Mouse (Mus musculus) MEL (cell line): ENCODE measurements at regions not wholly inside any gene's neighbourhood (a gene's known extent, or its start where the extent isn't known, plus 50 kb on each side); places are given as distances from the start of the nearest gene placed in this dataset.

Experiments used
- DNase-seq: peaks from one replicate; pipeline ENCODE4 v3.0.0; 2011; ENCODE audit warnings: low read depth, low spot score
- H3K27ac ChIP-seq: 2 replicates; pipeline ENCODE4 v1.5.1; 2012; ENCODE audit warnings: low read depth, mild to moderate bottlenecking, control low read depth, low read length, moderate library complexity; ENCODE audit not compliant: control insufficient read depth
- H3K27me3 ChIP-seq, 2 experiments: fragments of 150-350 bp in 1 of 2; sonication (generic) in 1 of 2; 2 replicates each; pipeline ENCODE4 v1.6.1; 2012; ENCODE audit warnings: low read length in 2 of 2, mild to moderate bottlenecking in 2 of 2, improper control_type of control experiment in 1 of 2, moderate library complexity in 1 of 2; ENCODE audit not compliant: insufficient read depth in 2 of 2, control insufficient read depth in 1 of 2
- H3K36me3 ChIP-seq, 2 experiments: 2 replicates each; pipeline ENCODE4 v1.6.1; 2012 to 2014; ENCODE audit warnings: low read length in 2 of 2, improper control_type of control experiment in 1 of 2, inconsistent platforms in 1 of 2, mild to moderate bottlenecking in 1 of 2; ENCODE audit not compliant: insufficient read depth in 2 of 2, control insufficient read depth in 1 of 2
- H3K4me1 ChIP-seq, 2 experiments: fragments of 150-350 bp in 1 of 2; sonication (generic) in 1 of 2; 2 replicates each; pipeline ENCODE4 v1.6.1; 2012; ENCODE audit warnings: low read length in 2 of 2, improper control_type of control experiment in 1 of 2, mild to moderate bottlenecking in 1 of 2; ENCODE audit not compliant: insufficient read depth in 2 of 2, control insufficient read depth in 1 of 2
- H3K4me3 ChIP-seq, 2 experiments: fragments of 150-350 bp in 1 of 2; sonication (generic) in 1 of 2; 2 replicates each; pipeline ENCODE4 v1.5.1; 2012; ENCODE audit warnings: low read depth in 2 of 2, low read length in 2 of 2, mild to moderate bottlenecking in 2 of 2, moderate library complexity in 2 of 2, control low read depth in 1 of 2, improper control_type of control experiment in 1 of 2; ENCODE audit not compliant: control insufficient read depth in 1 of 2, insufficient read depth in 1 of 2
- H3K79me2 ChIP-seq: 2 replicates; pipeline ENCODE4 v1.6.1; 2012; ENCODE audit warnings: mild to moderate bottlenecking, low read length, moderate library complexity; ENCODE audit not compliant: control insufficient read depth, poor library complexity, insufficient read depth
- H3K9ac ChIP-seq: 2 replicates; pipeline ENCODE4 v1.6.1; 2012; ENCODE audit warnings: low read depth, mild to moderate bottlenecking, control low read depth, low read length, moderate library complexity; ENCODE audit not compliant: control insufficient read depth, poor library complexity, severe bottlenecking
- H3K9me3 ChIP-seq: fragments of 150-350 bp; sonication (generic); replicated peaks from 2 replicates; pipeline ENCODE4 v1.6.1; 2012; ENCODE audit warnings: mild to moderate bottlenecking, low read length, improper control_type of control experiment, moderate library complexity; ENCODE audit not compliant: insufficient read depth
- EP300 ChIP-seq, 2 experiments: IDR thresholded peaks; 2 replicates each; pipeline ENCODE4 v1.6.1; 2011; ENCODE audit warnings: improper control_type of control experiment in 2 of 2, low read length in 2 of 2, low read depth in 1 of 2, mild to moderate bottlenecking in 1 of 2
- ETS1 ChIP-seq: IDR thresholded peaks from 2 replicates; pipeline ENCODE4 v1.6.1; 2012; ENCODE audit warnings: low read depth, mild to moderate bottlenecking, inconsistent platforms, low read length, improper control_type of control experiment, moderate library complexity
- GABPA ChIP-seq: IDR thresholded peaks from 2 replicates; pipeline ENCODE4 v1.6.1; 2012; ENCODE audit warnings: low read depth, mild to moderate bottlenecking, inconsistent platforms, low read length, improper control_type of control experiment, moderate library complexity
- HCFC1 ChIP-seq: IDR thresholded peaks from 2 replicates; pipeline ENCODE4 v1.6.1; 2012; ENCODE audit warnings: low read depth, mild to moderate bottlenecking, inconsistent platforms, low read length, improper control_type of control experiment, moderate library complexity
- JUND ChIP-seq: IDR thresholded peaks from 2 replicates; pipeline ENCODE4 v1.6.1; 2011; ENCODE audit warnings: low read depth, mild to moderate bottlenecking, improper control_type of control experiment, low read length
- KAT2A ChIP-seq: conservative IDR thresholded peaks from 2 replicates; pipeline ENCODE4 v1.6.1; 2012; ENCODE audit warnings: low read depth, low read length, improper control_type of control experiment, inconsistent platforms
- MXI1 ChIP-seq: IDR thresholded peaks from 2 replicates; pipeline ENCODE4 v1.6.1; 2011; ENCODE audit warnings: mild to moderate bottlenecking, low read depth, low read length, improper control_type of control experiment
- MYB ChIP-seq: IDR thresholded peaks from 2 replicates; pipeline ENCODE4 v1.6.1; 2011; ENCODE audit warnings: mild to moderate bottlenecking, low read depth, low read length, improper control_type of control experiment
- NRF1 ChIP-seq: IDR thresholded peaks from 2 replicates; pipeline ENCODE4 v1.6.1; 2014; ENCODE audit warnings: low read depth, mild to moderate bottlenecking, inconsistent platforms, low read length, improper control_type of control experiment, moderate library complexity; ENCODE audit not compliant: poor library complexity, insufficient read depth, severe bottlenecking
- POLR2A ChIP-seq, 2 experiments: IDR thresholded peaks; 2 replicates each; pipeline ENCODE4 v1.6.1; 2011 to 2012; ENCODE audit warnings: low read length in 2 of 2, mild to moderate bottlenecking in 2 of 2, control low read depth in 1 of 2, improper control_type of control experiment in 1 of 2, low read depth in 1 of 2, moderate library complexity in 1 of 2; ENCODE audit not compliant: control insufficient read depth in 1 of 2, insufficient read depth in 1 of 2, poor library complexity in 1 of 2
- SMC3 ChIP-seq: IDR thresholded peaks from 2 replicates; pipeline ENCODE4 v1.6.1; 2011; ENCODE audit warnings: low read depth, low read length, improper control_type of control experiment
- TAL1 ChIP-seq: IDR thresholded peaks from 2 replicates; pipeline ENCODE4 v1.6.1; 2012; ENCODE audit warnings: mild to moderate bottlenecking, inconsistent platforms, low read length, moderate library complexity, mixed read lengths
- ZNF384 ChIP-seq: IDR thresholded peaks from 2 replicates; pipeline ENCODE4 v1.6.1; 2012; ENCODE audit warnings: low read depth, mild to moderate bottlenecking, inconsistent platforms, low read length, improper control_type of control experiment

GRCm38 (mm10) chr10:17579463-17579862 lies 143.6 kb upstream of the Cited2 start:
- H3K27ac ChIP-seq: no peak overlapping the region
- no peak overlapping the region for H3K4me3 ChIP-seq
- H3K9me3 ChIP-seq: no peaks in the 10 kb centered on the region
- H3K4me1 ChIP-seq: peaks cover 8 to 16% of the 10 kb centered on the region in 2 experiments
- no peaks in the 10 kb centered on the region for H3K79me2 ChIP-seq
- no peak for DNase-seq
- no peak for TF ChIP-seq KAT2A
- TF ChIP-seq, all 39 proteins: peak for 0
- H3K27me3 ChIP-seq: no peaks in the 10 kb centered on the region
- no peak overlapping the region for H3K9ac ChIP-seq
- H3K36me3 ChIP-seq: peaks cover 0 to 16% of the 10 kb centered on the region in 2 experiments; a peak in 2 of 4 replicates

GRCm38 (mm10) chr10:17584842-17585241 lies 138.2 kb upstream of the Cited2 start:
- Histone ChIP-seq H3K9me3 (no peaks in the 10 kb centered on the region), H3K9ac (no peak overlapping the region)
- DNase-seq: peak; percentile 57
- TF ChIP-seq EP300 (IDR thresholded peaks at IDR 0.05; ENCODE audit: low read depth in 1 of 2, low read length in 2 of 2): peak in 1 of 2 experiments; percentile 28; a peak in 1 of 4 replicates
- TF ChIP-seq MXI1: no peak
- no peak for TF ChIP-seq GABPA
- TF ChIP-seq JUND: 0 out of 2 replicates have a peak, but pooled peaks have one; percentile 29
- TF ChIP-seq NRF1: no peak
- no peak for TF ChIP-seq MYB
- TF ChIP-seq SMC3: no peak
- TF ChIP-seq, all 39 proteins: peak for 2
- Histone ChIP-seq H3K4me3 (no peak overlapping the region), H3K79me2 (no peaks in the 10 kb centered on the region), H3K27ac (no peak overlapping the region), H3K36me3 (peaks cover 0 to 31% of the 10 kb centered on the region in 2 experiments; a peak in 2 of 4 replicates), H3K4me1 (peaks cover 1 to 21% of the 10 kb centered on the region in 2 experiments), H3K27me3 (no peaks in the 10 kb centered on the region)

GRCm38 (mm10) chr10:17586910-17587309 lies 136.1 kb upstream of the Cited2 start:
- Histone ChIP-seq H3K79me2 (no peaks in the 10 kb centered on the region), H3K27ac (no peak overlapping the region), H3K4me3 (no peak overlapping the region), H3K9ac (no peak overlapping the region), H3K9me3 (no peaks in the 10 kb centered on the region), H3K4me1 (peaks cover 9 to 28% of the 10 kb centered on the region in 2 experiments), H3K27me3 (no peaks in the 10 kb centered on the region), H3K36me3 (peaks cover 0 to 37% of the 10 kb centered on the region in 2 experiments; a peak in 2 of 4 replicates)
- TF ChIP-seq ETS1 (no peak), ZNF384 (peak; percentile 55; the same call in 1 of the 2 replicates), SMC3 (no peak), EP300 (IDR thresholded peaks at IDR 0.05; ENCODE audit: low read depth in 1 of 2, low read length in 2 of 2) (peak; percentile 34 to 53; a peak in 2 of 4 replicates), POLR2A (IDR thresholded peaks at IDR 0.05; ENCODE audit: control insufficient read depth in 1 of 2, insufficient read depth in 1 of 2, low read depth in 1 of 2, low read length in 2 of 2, poor library complexity in 1 of 2) (no peak), TAL1 (no peak), HCFC1 (no peak), MXI1 (no peak)
- DNase-seq: peak; percentile 32
